Mouse (Mus musculus): ENCODE results near the gene Dscaml1. TPM values are rescaled to one million over a fixed set of nuclear protein-coding genes. Genes with fewer than 3 reads are reported as not detected.

Dscaml1 gene
- total and polyA plus RNA-seq, 3 experiments: not detected

DNA sequence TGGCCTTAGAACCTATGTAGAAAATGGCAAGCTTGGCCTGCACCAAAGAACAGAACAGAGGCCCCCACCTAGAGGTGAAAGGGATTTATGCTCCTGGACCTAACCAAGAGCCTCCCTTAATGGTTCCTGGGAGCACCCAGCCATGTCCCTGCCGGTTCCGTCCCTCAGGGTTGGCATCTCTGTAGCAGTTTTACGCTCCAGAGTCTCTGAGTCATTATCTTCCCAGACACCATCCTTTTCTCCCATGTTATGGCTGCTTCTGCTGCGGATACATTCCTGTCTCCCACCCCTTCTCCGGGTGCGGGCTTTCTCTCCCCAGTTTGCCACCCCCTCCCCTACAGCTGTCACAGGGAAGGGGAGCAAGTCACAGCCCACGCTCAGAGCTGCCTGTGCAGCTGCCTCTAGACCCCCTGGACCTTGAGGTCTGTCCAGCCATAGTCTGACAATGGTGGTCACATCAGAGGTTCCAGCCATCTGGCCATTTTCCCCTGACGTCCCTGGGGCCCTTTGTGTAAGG, 108.1 kb downstream of the Dscaml1 start:
- TF ChIP-seq TAL1 (IDR thresholded peaks at IDR 0.05; ENCODE audit: low read length) (no peak), MYC (IDR thresholded peaks at IDR 0.05; ENCODE audit: low read depth, low read length) (no peak), SIN3A (IDR thresholded peaks at IDR 0.05; ENCODE audit: low read length) (no peak), POLR2AphosphoS2 (IDR thresholded peaks at IDR 0.05; ENCODE audit: low read length) (no peak), JUND (IDR thresholded peaks at IDR 0.05; ENCODE audit: low read depth, low read length) (no peak), KAT2A (conservative IDR thresholded peaks at IDR 0.05; ENCODE audit: low read depth, low read length) (no peak), CHD1 (IDR thresholded peaks at IDR 0.05; ENCODE audit: low read depth, low read length) (no peak), POLR2A (IDR thresholded peaks at IDR 0.05; ENCODE audit: control insufficient read depth in 1 of 2, insufficient read depth in 1 of 2, low read depth in 1 of 2, low read length in 2 of 2, poor library complexity in 1 of 2) (no peak), TBP (IDR thresholded peaks at IDR 0.05; ENCODE audit: low read depth, low read length) (no peak), GATA1 (IDR thresholded peaks at IDR 0.05; ENCODE audit: low read depth, low read length) (no peak), MAZ (IDR thresholded peaks at IDR 0.05; ENCODE audit: low read depth, low read length) (no peak), ZC3H11A (IDR thresholded peaks at IDR 0.05; ENCODE audit: low read depth, low read length) (no peak), NRF1 (IDR thresholded peaks at IDR 0.05; ENCODE audit: insufficient read depth, low read depth, low read length, poor library complexity, severe bottlenecking) (no peak), TCF12 (IDR thresholded peaks at IDR 0.05; ENCODE audit: low read depth, low read length) (no peak), ELF1 (IDR thresholded peaks at IDR 0.05; ENCODE audit: low read depth, low read length) (no peak)
- Histone ChIP-seq H3K9ac (ENCODE audit: control insufficient read depth, low read depth, low read length, poor library complexity, severe bottlenecking) (no peak overlapping the region), H3K9me3 (replicated peaks; ENCODE audit: insufficient read depth, low read length) (no peaks in the 10 kb centered on the region), H3K36me3 (ENCODE audit: control insufficient read depth in 1 of 2, insufficient read depth in 2 of 2, low read length in 2 of 2) (no peaks in the 10 kb centered on the region), H3K4me1 (ENCODE audit: control insufficient read depth in 1 of 2, insufficient read depth in 2 of 2, low read length in 2 of 2) (no peaks in the 10 kb centered on the region), H3K4me3 (ENCODE audit: control insufficient read depth in 1 of 2, insufficient read depth in 1 of 2, low read depth in 2 of 2, low read length in 2 of 2) (no peak overlapping the region), H3K79me2 (ENCODE audit: control insufficient read depth, insufficient read depth, low read length, poor library complexity) (no peaks in the 10 kb centered on the region), H3K27me3 (ENCODE audit: control insufficient read depth in 1 of 2, insufficient read depth in 2 of 2, low read length in 2 of 2) (0 out of 4 replicates have a peak, but pooled peaks cover 0 to 2% of the 10 kb centered on the region in 2 experiments), H3K27ac (ENCODE audit: control insufficient read depth, low read depth, low read length) (no peak overlapping the region)
- no peak for DNase-seq (ENCODE audit: low read depth, low spot score)

DNA sequence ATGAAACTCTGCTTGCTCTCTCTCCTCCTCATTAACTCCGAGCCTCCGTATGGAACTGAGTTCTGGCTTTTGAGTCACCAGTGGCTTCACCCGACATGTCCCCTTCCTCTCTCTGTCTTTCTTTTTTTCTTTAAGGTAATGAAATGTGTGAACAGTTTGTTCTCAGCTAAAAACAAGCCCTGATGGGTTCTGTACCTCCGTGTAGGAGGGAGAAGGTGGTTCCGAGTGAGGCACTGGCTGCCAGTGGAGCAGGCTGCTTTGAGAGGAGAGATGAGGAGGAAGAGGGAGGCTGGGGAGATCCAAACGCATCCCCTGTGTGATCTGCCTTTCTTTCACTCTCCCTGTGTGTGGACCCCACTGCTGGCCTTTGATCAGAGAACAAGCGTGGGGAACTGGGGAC, 111.2 kb downstream of the Dscaml1 start:
- Histone ChIP-seq H3K9me3 (replicated peaks; ENCODE audit: insufficient read depth, low read length) (no peaks in the 10 kb centered on the region), H3K4me1 (ENCODE audit: control insufficient read depth in 1 of 2, insufficient read depth in 2 of 2, low read length in 2 of 2) (no peaks in the 10 kb centered on the region), H3K36me3 (ENCODE audit: control insufficient read depth in 1 of 2, insufficient read depth in 2 of 2, low read length in 2 of 2) (no peaks in the 10 kb centered on the region), H3K4me3 (ENCODE audit: control insufficient read depth in 1 of 2, insufficient read depth in 1 of 2, low read depth in 2 of 2, low read length in 2 of 2) (no peak overlapping the region), H3K79me2 (ENCODE audit: control insufficient read depth, insufficient read depth, low read length, poor library complexity) (no peaks in the 10 kb centered on the region), H3K27me3 (ENCODE audit: control insufficient read depth in 1 of 2, insufficient read depth in 2 of 2, low read length in 2 of 2) (0 out of 4 replicates have a peak, but pooled peaks cover 0 to 2% of the 10 kb centered on the region in 2 experiments), H3K27ac (ENCODE audit: control insufficient read depth, low read depth, low read length) (no peak overlapping the region), H3K9ac (ENCODE audit: control insufficient read depth, low read depth, low read length, poor library complexity, severe bottlenecking) (no peak overlapping the region)
- TF ChIP-seq SIN3A (IDR thresholded peaks at IDR 0.05; ENCODE audit: low read length): no peak
- no peak for TF ChIP-seq MEF2A (IDR thresholded peaks at IDR 0.05; ENCODE audit: extremely low read depth, insufficient replicate concordance, low read depth, low read length, poor library complexity, severe bottlenecking)
- TF ChIP-seq E2F4 (IDR thresholded peaks at IDR 0.05; ENCODE audit: borderline replicate concordance, low read depth, low read length): no peak
- TF ChIP-seq TBP (IDR thresholded peaks at IDR 0.05; ENCODE audit: low read depth, low read length): no peak
- TF ChIP-seq CHD1 (IDR thresholded peaks at IDR 0.05; ENCODE audit: low read depth, low read length): no peak
- no peak for TF ChIP-seq POLR2AphosphoS2 (IDR thresholded peaks at IDR 0.05; ENCODE audit: low read length)
- TF ChIP-seq MAFK (IDR thresholded peaks at IDR 0.05; ENCODE audit: borderline replicate concordance, low read depth, low read length): no peak
- no peak for TF ChIP-seq NRF1 (IDR thresholded peaks at IDR 0.05; ENCODE audit: insufficient read depth, low read depth, low read length, poor library complexity, severe bottlenecking)
- no peak for TF ChIP-seq GATA1 (IDR thresholded peaks at IDR 0.05; ENCODE audit: low read depth, low read length)
- no peak for TF ChIP-seq CHD2 (IDR thresholded peaks at IDR 0.05; ENCODE audit: low read length)
- no peak for TF ChIP-seq EP300 (IDR thresholded peaks at IDR 0.05; ENCODE audit: low read depth in 1 of 2, low read length in 2 of 2)
- TF ChIP-seq TCF12 (IDR thresholded peaks at IDR 0.05; ENCODE audit: low read depth, low read length): no peak
- TF ChIP-seq ETS1 (IDR thresholded peaks at IDR 0.05; ENCODE audit: low read depth, low read length): no peak
- TF ChIP-seq MAX (IDR thresholded peaks at IDR 0.05; ENCODE audit: low read length): no peak
- no peak for TF ChIP-seq POLR2AphosphoS5 (IDR thresholded peaks at IDR 0.05; ENCODE audit: borderline replicate concordance, low read depth, low read length)
- no peak for TF ChIP-seq ELF1 (IDR thresholded peaks at IDR 0.05; ENCODE audit: low read depth, low read length)
- no peak for TF ChIP-seq GABPA (IDR thresholded peaks at IDR 0.05; ENCODE audit: low read depth, low read length)
- no peak for TF ChIP-seq NELFE (IDR thresholded peaks at IDR 0.05; ENCODE audit: low read depth, low read length)
- no peak for TF ChIP-seq HCFC1 (IDR thresholded peaks at IDR 0.05; ENCODE audit: low read depth, low read length)
- no peak for TF ChIP-seq RCOR1 (IDR thresholded peaks at IDR 0.05; ENCODE audit: low read depth, low read length)
- no peak for DNase-seq (ENCODE audit: low read depth, low spot score)
